Mouse (Mus musculus) forebrain, embryonic 11.5 days (tissue): ENCODE results near the gene Znrf3. TPM values are rescaled to one million over a fixed set of nuclear protein-coding genes. Genes with fewer than 3 reads are reported as not detected.

Source experiments
- ATAC-seq: fragments of 200-750 bp; cut with Nextera tagmentation; replicated peaks from 2 replicates; pipeline ENCODE4 v1.8.0; 2017; ENCODE audit warnings: moderate TSS enrichment; ENCODE audit not compliant: low FRiP score
- DNase-seq: peaks from one replicate; pipeline ENCODE4 v3.0.0-alpha.2; 2017; ENCODE audit warnings: low spot score
- H3K27ac ChIP-seq: fragments of 300-500 bp; sonication (generic); 2 replicates; pipeline ENCODE4 v1.5.1; 2014; ENCODE audit warnings: low read depth, low read length
- H3K27me3 ChIP-seq: fragments of 300-500 bp; sonication (generic); 2 replicates; pipeline ENCODE4 v1.6.1; 2014; ENCODE audit warnings: mild to moderate bottlenecking, low read length, mixed read lengths; ENCODE audit not compliant: control insufficient read depth, insufficient read depth
- H3K36me3 ChIP-seq: fragments of 300-500 bp; sonication (generic); 2 replicates; pipeline ENCODE4 v1.6.1; 2014; ENCODE audit warnings: mild to moderate bottlenecking, low read length, moderate library complexity, mixed read lengths; ENCODE audit not compliant: control insufficient read depth, insufficient read depth
- H3K4me1 ChIP-seq: fragments of 300-500 bp; sonication (generic); replicated peaks from 2 replicates; pipeline ENCODE4 v1.6.1; 2014; ENCODE audit warnings: low read length, mixed read lengths; ENCODE audit not compliant: control insufficient read depth, insufficient read depth
- H3K4me2 ChIP-seq: fragments of 300-500 bp; sonication (generic); 2 replicates; pipeline ENCODE4 v1.6.1; 2014; ENCODE audit warnings: low read depth, mild to moderate bottlenecking, low read length, moderate library complexity, mixed read lengths; ENCODE audit not compliant: severe bottlenecking
- H3K4me3 ChIP-seq: fragments of 300-500 bp; sonication (generic); 2 replicates; pipeline ENCODE4 v1.5.1; 2014; ENCODE audit warnings: low read depth, low read length
- H3K9ac ChIP-seq: fragments of 300-500 bp; sonication (generic); 2 replicates; pipeline ENCODE4 v1.6.1; 2014; ENCODE audit warnings: low read length
- H3K9me3 ChIP-seq: fragments of 300-500 bp; sonication (generic); 2 replicates; pipeline ENCODE4 v1.6.1; 2016; ENCODE audit warnings: low read length, mixed read lengths; ENCODE audit not compliant: control insufficient read depth
- WGBS: fragments of 180-500 bp; shearing (Covaris S2); extraction: QIAGEN DNeasy Blood & Tissue Kit; methylation state at CpG from one replicate; pipeline ENCODE4 v1.1.7; 2014; 5-methylcytosine and 5-hydroxymethylcytosine counted together
- polyA plus RNA-seq: library from polyadenylated mRNA; unstranded; fragments of >200 nt; fragmentation: Nextera tagmentation; extraction: Ambion mirVana; gene quantifications from 2 replicates; pipeline ENCODE4 v1.2.1, GENCODE M21; 2014

Gene Znrf3
- polyA plus RNA-seq, 1 experiment from 2014 or later, result 12.9 TPM

- ATAC-seq, result no peak
- WGBS, result 100% methylated on average over 1 of the region's 1 CpGs
- no peak overlapping the region for H3K4me2 ChIP-seq
- no peak overlapping the region for H3K27ac ChIP-seq
- H3K4me1 ChIP-seq, result no peaks in the 10 kb centered on the region
- H3K4me3 ChIP-seq, result no peak overlapping the region
- DNase-seq, result no peak
- no peaks in the 10 kb centered on the region for H3K27me3 ChIP-seq
- no peaks in the 10 kb centered on the region for H3K9me3 ChIP-seq
- H3K9ac ChIP-seq, result no peak overlapping the region
- no peaks in the 10 kb centered on the region for H3K36me3 ChIP-seq
Measured at GRCm38 (mm10) chr11:5354753-5355152, 89.9 kb downstream of the Znrf3 start.

GRCm38 (mm10) chr11:5353032-5353431, 91.6 kb downstream of the Znrf3 start:
- H3K4me3 ChIP-seq, result no peak overlapping the region
- no peak overlapping the region for H3K27ac ChIP-seq
- no peak overlapping the region for H3K4me2 ChIP-seq
- H3K4me1 ChIP-seq, result no peaks in the 10 kb centered on the region
- H3K27me3 ChIP-seq, result no peaks in the 10 kb centered on the region
- ATAC-seq (no peak), DNase-seq (no peak)
- H3K36me3 ChIP-seq, result no peaks in the 10 kb centered on the region
- no peaks in the 10 kb centered on the region for H3K9me3 ChIP-seq
- no peak overlapping the region for H3K9ac ChIP-seq

- Histone ChIP-seq H3K27me3 (no peaks in the 10 kb centered on the region), H3K36me3 (no peaks in the 10 kb centered on the region), H3K4me1 (no peaks in the 10 kb centered on the region), H3K4me3 (no peak overlapping the region), H3K4me2 (no peak overlapping the region), H3K27ac (no peak overlapping the region), H3K9me3 (no peaks in the 10 kb centered on the region), H3K9ac (no peak overlapping the region)
- DNase-seq, result no peak
- WGBS, result 93% methylated on average over 5 of the region's 5 CpGs
- no peak for ATAC-seq
Measured at GRCm38 (mm10) chr11:5349483-5349882, 95.2 kb downstream of the Znrf3 start.

GRCm38 (mm10) chr11:5346845-5347640, 97.6 kb downstream of the Znrf3 start:
- H3K9ac ChIP-seq, result no peak overlapping the region
- no peaks in the 10 kb centered on the region for H3K4me1 ChIP-seq
- no peaks in the 10 kb centered on the region for H3K9me3 ChIP-seq
- 56% methylated on average over 4 of the region's 4 CpGs for WGBS
- H3K27ac ChIP-seq, result no peak overlapping the region
- no peaks in the 10 kb centered on the region for H3K36me3 ChIP-seq
- ATAC-seq, result no peak
- H3K4me2 ChIP-seq, result no peak overlapping the region
- H3K27me3 ChIP-seq, result no peaks in the 10 kb centered on the region
- H3K4me3 ChIP-seq, result no peak overlapping the region
- DNase-seq, result no peak

- DNase-seq (no peak), ATAC-seq (no peak)
- H3K27me3 ChIP-seq, result no peaks in the 10 kb centered on the region
- no peak overlapping the region for H3K9ac ChIP-seq
- no peaks in the 10 kb centered on the region for H3K9me3 ChIP-seq
- no peak overlapping the region for H3K4me2 ChIP-seq
- no peaks in the 10 kb centered on the region for H3K4me1 ChIP-seq
- no peaks in the 10 kb centered on the region for H3K36me3 ChIP-seq
- WGBS, result 96% methylated on average over 4 of the region's 4 CpGs
- no peak overlapping the region for H3K4me3 ChIP-seq
- no peak overlapping the region for H3K27ac ChIP-seq
Measured at GRCm38 (mm10) chr11:5343748-5344147, 100.9 kb downstream of the Znrf3 start.

- Histone ChIP-seq H3K27me3 (no peaks in the 10 kb centered on the region), H3K36me3 (no peaks in the 10 kb centered on the region), H3K4me3 (no peak overlapping the region), H3K4me1 (no peaks in the 10 kb centered on the region), H3K9me3 (no peaks in the 10 kb centered on the region), H3K4me2 (no peak overlapping the region), H3K27ac (no peak overlapping the region), H3K9ac (no peak overlapping the region)
- 98% methylated on average over 1 of the region's 1 CpGs for WGBS
- DNase-seq (no peak), ATAC-seq (no peak)
Measured at GRCm38 (mm10) chr11:5339732-5340131, 104.9 kb downstream of the Znrf3 start.

GRCm38 (mm10) chr11:5336852-5337251, 107.8 kb downstream of the Znrf3 start:
- Histone ChIP-seq H3K36me3 (no peaks in the 10 kb centered on the region), H3K4me2 (no peak overlapping the region), H3K9me3 (no peaks in the 10 kb centered on the region), H3K4me3 (no peak overlapping the region), H3K27me3 (no peaks in the 10 kb centered on the region), H3K27ac (no peak overlapping the region), H3K4me1 (no peaks in the 10 kb centered on the region), H3K9ac (no peak overlapping the region)
- ATAC-seq, result no peak
- 82% methylated on average over 7 of the region's 7 CpGs for WGBS
- DNase-seq, result no peak

GRCm38 (mm10) chr11:5336269-5336668, 108.4 kb downstream of the Znrf3 start:
- Histone ChIP-seq H3K4me1 (no peaks in the 10 kb centered on the region), H3K9me3 (no peaks in the 10 kb centered on the region), H3K4me2 (no peak overlapping the region), H3K27ac (no peak overlapping the region), H3K27me3 (no peaks in the 10 kb centered on the region), H3K9ac (no peak overlapping the region), H3K4me3 (no peak overlapping the region), H3K36me3 (no peaks in the 10 kb centered on the region)
- DNase-seq (no peak), ATAC-seq (no peak)

GRCm38 (mm10) chr11:5330851-5331250, 113.8 kb downstream of the Znrf3 start:
- H3K27me3 ChIP-seq, result no peaks in the 10 kb centered on the region
- no peaks in the 10 kb centered on the region for H3K4me1 ChIP-seq
- H3K4me3 ChIP-seq, result no peak overlapping the region
- 93% methylated on average over 4 of the region's 4 CpGs for WGBS
- no peak overlapping the region for H3K4me2 ChIP-seq
- DNase-seq, result no peak
- ATAC-seq, result no peak
- no peaks in the 10 kb centered on the region for H3K9me3 ChIP-seq
- no peak overlapping the region for H3K27ac ChIP-seq
- no peak overlapping the region for H3K9ac ChIP-seq
- no peaks in the 10 kb centered on the region for H3K36me3 ChIP-seq
